Mouse (Mus musculus) gastrocnemius, postnatal 4 days (tissue): Measurements from ENCODE around the gene Olfr430. TPM values are rescaled to one million over a fixed set of nuclear protein-coding genes. Genes with fewer than 3 reads are reported as not detected.
"Not testable (repeated sequence)": the region's sequence is repeated elsewhere in the genome, so short reads cannot be mapped to it uniquely, and the experiment has no call there.

Experiments
- DNase-seq, 2 experiments: peaks; one replicate each; pipeline ENCODE4 v3.0.0; 2021 to 2022; ENCODE audit warnings: low spot score in 2 of 2, mixed read lengths in 2 of 2
- long read RNA-seq, 2 experiments: library from polyadenylated mRNA; stranded (forward); transcript quantifications; one replicate each; pipeline ENCODE4 v2.0.0; 2021
- total RNA-seq, 2 experiments: library from RNA; stranded (reverse); gene quantifications; 2 replicates each; pipeline ENCODE4 v1.2.3; 2021

Gene Olfr430
- total RNA-seq: not detected
- long read RNA-seq, experiment 1: 0 reads
- long read RNA-seq, experiment 2: 0 reads

GRCm38 (mm10) chr1:174066305-174066704 is at the start of gene Olfr430:
Gene Olfr430, plus strand, starts transcription at chr1:174066605.
- no peak for DNase-seq

GRCm38 (mm10) chr1:174031698-174032097 is 34.7 kb upstream of the Olfr430 start, which contains the start of gene Ifi205:
Gene Ifi205, minus strand, starts transcription at chr1:174031810.
- no peak for DNase-seq

GRCm38 (mm10) chr1:174035841-174036240 is 30.6 kb upstream of the Olfr430 start:
- DNase-seq: no peak

- DNase-seq: no peak
Measured at GRCm38 (mm10) chr1:174038480-174038879, 27.9 kb upstream of the Olfr430 start.

DNA sequence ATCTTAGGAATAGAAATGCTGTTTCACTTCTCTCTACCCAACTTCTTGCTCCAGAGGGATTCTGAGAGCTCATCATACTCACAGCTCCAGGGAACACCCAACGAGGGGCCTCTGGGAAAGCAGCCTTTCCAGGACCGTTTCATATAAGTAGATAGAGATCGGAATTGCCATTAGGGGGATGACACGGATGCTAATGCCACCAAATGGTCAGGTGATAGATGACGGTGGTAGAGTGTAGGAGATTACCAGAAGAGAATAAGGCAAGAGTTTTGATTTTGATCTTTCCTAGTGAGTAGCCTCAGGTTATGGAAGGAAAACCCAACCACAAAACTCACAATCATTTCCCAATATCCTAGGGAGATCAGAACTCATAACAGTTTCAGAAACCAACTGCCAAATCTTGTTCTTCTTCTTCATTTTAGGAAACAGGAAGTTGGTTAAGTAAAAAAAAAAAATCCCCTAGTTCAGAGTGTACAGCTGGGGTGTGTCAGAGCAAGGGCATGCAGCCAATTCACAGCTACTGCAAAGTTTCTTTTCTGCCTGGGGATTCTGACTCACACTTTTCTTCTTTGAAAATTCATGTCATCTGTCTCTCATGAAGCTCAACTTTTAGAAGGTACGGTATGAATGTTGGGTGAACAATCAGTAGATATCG is 25.8 kb upstream of the Olfr430 start, which contains the start of gene Olfr433:
TSS of gene Olfr433 (plus strand) at position 183 of the 655 bp plus-strand sequence.
- peak in 1 of 2 experiments; percentile 19 for DNase-seq

DNA sequence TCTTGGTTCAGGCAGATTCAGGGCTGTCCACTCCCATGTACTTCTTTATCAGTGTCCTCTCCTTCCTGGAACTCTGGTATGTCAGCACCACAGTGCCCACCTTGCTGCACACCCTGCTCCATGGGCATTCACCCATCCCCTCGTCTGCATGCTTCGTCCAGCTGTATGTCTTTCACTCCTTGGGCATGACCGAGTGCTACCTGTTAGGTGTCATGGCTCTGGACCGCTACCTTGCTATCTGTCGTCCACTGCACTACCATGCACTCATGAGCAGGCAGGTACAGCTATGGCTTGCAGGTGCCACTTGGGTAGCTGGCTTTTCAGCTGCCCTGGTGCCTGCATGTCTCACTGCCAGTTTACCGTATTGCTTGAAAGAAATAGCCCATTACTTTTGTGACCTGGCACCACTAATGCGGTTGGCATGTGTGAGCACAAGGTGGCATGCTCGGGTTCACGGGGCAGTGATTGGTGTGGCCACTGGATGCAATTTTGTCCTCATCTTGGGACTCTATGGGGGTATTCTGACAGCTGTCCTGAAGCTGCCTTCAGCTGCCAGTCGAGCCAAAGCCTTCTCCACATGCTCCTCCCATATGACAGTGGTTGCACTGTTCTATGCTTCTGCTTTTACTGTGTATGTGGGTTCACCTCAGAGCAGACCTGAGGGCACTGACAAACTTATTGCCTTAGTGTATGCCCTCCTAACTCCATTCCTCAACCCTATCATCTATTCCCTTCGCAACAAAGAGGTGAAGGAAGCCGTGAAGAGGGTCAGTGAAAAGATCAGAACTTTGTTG is 24.1 kb upstream of the Olfr430 start:
- not testable (repeated sequence) for DNase-seq

GRCm38 (mm10) chr1:174044431-174044830 is 22.0 kb upstream of the Olfr430 start:
- DNase-seq: no peak

- DNase-seq: not testable (repeated sequence)
Measured at GRCm38 (mm10) chr1:174048227-174048626, 18.2 kb upstream of the Olfr430 start.

- no peak for DNase-seq
Measured at GRCm38 (mm10) chr1:174048893-174049292, 17.5 kb upstream of the Olfr430 start, which contains the start of gene Olfr432. Gene Olfr432, plus strand, starts transcription at chr1:174049205.

DNA sequence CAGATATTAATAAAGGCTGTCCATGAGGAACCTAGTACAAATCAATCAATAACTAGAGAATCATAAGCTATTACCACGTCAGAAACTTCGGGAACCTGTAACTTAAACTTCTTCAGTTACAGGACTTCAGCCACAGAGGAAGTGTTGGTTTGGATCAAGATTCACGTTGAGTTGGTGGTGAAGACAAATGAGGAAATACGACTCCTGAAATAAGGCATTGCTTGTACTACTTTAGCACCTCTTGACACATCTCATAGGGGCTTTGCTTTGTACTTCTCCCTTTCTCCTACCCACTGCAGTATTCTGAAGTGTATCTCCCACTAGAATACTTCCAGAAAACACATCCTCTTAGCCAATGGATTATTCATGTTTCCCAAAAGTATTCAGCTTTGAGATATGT is 17.0 kb upstream of the Olfr430 start:
- DNase-seq: not testable (repeated sequence)

DNA sequence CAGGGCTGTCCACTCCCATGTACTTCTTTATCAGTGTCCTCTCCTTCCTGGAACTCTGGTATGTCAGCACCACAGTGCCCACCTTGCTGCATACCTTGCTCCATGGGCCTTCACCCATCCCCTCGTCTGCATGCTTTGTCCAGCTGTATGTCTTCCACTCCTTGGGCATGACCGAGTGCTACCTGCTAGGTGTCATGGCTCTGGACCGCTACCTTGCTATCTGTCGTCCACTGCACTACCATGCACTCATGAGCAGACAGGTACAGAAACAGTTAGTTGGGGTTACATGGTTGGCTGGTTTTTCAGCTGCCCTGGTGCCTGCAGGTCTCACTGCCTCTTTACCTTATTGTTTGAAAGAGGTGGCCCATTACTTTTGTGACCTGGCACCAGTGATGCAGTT is 15.9 kb upstream of the Olfr430 start:
- DNase-seq: no peak

DNA sequence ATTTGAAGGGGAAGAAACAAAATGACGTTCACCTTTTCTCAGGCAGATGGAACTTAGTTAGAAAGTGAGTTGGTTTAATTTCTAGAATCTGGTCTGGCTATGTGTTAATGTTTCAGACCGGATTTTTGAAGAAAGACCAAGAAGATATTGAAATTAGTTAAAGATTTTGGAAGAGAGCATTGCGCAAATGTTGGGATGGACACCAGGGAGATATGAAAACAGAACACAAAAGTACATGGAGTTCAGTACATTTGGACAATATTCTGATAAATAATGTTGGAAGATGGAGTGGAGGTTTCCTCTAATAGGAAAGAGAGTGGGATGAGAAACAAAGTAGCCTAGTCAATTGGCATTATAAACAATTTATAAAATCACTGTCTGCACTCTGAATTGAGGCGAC is 14.9 kb upstream of the Olfr430 start:
- no peak for DNase-seq

DNA sequence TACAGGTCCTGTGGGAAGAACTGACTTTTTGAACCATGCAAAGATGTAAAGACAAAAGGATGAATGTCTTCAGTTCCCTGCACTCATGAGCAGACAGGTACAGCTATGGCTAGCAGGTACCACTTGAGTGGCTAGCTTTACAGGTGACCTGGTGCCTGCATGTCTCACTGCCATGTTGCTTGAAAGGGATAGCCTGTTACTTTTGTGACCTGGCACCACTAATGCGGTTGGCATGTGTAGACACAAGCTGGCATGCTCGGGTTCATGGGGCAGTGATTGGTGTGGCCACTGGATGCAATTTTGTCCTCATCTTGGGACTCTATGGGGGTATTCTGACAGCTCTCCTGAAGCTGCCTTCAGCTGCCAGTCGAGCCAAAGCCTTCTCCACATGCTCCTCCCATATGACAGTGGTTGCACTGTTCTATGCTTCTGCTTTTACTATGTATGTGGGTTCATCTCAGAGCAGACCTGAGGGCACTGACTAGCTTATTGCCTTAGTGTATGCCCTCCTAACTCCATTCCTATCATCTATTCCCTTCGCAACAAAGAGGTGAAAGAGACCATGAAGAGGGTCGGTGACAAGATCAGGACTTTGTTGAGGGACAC is 14.4 kb upstream of the Olfr430 start:
- no peak for DNase-seq

GRCm38 (mm10) chr1:174052981-174053380 is 13.4 kb upstream of the Olfr430 start:
- no peak for DNase-seq

GRCm38 (mm10) chr1:174055248-174055647 is 11.2 kb upstream of the Olfr430 start:
- DNase-seq: no peak

- no peak for DNase-seq
Measured at GRCm38 (mm10) chr1:174084031-174084430, 17.6 kb downstream of the Olfr430 start, which contains the start of gene Olfr429. Gene Olfr429, plus strand, starts transcription at chr1:174084331.

DNA sequence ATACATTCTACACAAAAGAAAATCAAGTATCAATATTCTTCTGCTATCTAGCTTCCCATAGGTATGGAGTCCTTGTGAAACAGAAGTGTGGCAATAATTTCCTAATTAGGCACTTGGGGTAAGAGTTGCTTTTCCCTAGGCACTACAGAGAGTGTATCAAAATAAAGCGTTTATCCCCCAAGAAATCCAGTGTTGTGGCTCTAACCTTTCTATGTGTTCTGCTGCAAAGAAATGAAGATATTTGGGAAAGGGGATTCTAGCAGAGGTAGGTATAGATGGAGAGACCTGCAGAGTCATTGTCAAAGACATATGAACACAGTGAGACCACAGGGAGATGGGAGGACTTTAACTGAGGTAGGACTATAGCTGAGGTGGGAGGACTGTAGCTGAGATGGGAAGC is 30.2 kb downstream of the Olfr430 start, which contains the start of gene Olfr427:
TSS of gene Olfr427 (plus strand) at position 301 of the 400 bp plus-strand sequence.
- no peak for DNase-seq

DNA sequence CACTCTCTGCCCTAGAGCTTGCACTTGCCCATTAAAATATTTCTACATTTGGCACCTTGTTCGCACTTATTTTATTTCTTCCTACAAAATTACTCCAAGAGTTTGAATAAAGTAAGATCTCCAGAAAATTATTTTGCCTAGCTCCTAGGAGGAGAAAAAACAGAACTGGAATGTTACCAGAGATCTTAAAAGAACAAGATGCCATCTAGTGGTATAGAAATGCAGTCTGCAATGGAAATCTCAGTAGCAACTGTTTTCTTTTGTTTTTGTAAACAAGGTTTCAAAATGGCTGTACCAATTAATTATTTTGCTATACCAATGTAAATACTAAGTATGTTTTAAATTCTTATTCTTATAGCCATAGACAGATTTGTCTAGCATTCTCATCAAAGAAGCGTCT is 37.3 kb downstream of the Olfr430 start:
- no peak for DNase-seq

DNA sequence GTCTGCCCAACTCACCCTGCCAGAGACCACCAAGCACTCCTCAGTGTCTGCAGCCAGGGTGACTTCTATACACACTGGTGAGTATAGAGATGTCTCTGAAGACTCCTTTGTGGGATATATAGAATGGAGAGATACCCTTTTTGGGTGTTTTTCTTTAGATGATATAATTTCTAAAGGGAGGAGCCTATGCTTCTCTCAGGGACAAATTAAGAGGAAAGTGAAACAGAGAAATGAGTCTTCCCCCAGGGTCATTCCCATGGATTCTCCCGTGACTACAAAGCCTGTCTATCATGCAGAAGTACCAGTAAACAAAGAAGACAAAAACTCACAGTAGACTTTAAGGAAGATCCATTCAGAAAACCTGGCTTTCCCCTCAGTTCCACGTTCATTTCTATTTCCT is 54.7 kb downstream of the Olfr430 start, which contains the start of gene Olfr231:
TSS of gene Olfr231 (minus strand) at position 101 of the 400 bp plus-strand sequence.
- no peak for DNase-seq
